In the genomic region with DNA sequence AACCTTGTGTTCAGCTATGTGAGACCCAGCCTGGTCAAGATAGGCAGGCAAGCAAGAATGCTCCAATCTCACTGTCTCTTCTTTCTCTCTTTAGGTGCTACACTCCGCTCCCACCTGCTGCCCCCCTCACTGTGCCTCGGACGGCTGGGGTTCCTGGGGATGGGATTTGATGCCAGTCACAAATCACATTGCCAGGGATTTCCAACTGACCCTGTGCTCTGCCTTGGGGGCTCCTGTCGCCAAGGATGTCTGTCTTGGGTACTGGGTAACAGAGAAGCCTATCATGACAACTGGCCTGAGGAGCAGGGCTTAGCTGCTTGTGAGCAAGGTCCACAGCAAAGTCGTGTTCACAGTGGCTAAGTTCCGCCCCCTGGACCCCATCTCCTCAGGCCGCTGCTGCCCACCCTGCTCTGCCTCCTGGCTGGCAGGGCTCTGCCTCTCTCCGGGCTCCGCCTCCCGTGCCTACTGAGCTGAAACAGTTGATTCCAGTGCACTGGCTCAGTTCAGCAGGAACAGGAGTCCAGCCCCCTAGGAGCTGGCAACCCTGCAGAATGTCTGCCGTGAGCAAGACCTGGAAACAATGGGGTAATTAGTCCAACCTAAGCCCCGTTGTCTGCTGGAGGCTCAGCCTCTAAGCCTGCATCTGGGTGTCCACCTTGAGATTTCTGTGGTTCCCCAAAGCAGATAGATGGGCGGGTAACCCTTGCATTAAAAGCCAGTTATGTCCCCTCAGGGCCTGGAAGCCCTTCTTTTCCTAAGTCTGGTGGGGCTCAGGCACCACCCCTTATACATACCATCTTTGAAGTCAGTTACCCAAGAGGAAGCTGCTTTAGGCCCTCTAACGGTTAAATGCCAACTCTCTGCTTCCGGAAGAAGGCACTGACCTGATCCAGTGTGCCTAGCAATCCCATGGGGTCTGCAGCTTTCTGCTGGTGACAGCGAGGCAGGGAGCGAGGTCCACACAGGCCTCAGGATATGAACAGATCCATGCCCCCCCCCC, we compare ENCODE assay signal across 8 mouse cellular contexts. TPM values are rescaled to one million over a fixed set of nuclear protein-coding genes. Genes with fewer than 3 reads are reported as not detected.
A peak's percentile ranks its signal among the peaks of the same experiment; 100 is the strongest.
DNase-seq lines count a peak whose midpoint lies in the region; ATAC-seq and TF ChIP-seq lines count a peak whose summit lies in the region.

No protein-coding gene starts in this region.

- peak overlapping the region; percentile 57 for H3K9ac ChIP-seq in hindbrain, embryonic 13.5 days

- no peaks in the 10 kb centered on the region for H3K9me3 ChIP-seq in G1E (replicated peaks)
- no peaks in the 10 kb centered on the region for H3K9me3 ChIP-seq in hindbrain, embryonic 13.5 days

- no peak for ATAC-seq in G1E (ENCODE audit: extremely low read depth, insufficient number of reproducible peaks, low FRiP score, poor library complexity, severe bottlenecking)
- ATAC-seq in hindbrain, embryonic 13.5 days (ENCODE audit: low FRiP score), result no peak
- peak; percentile 35 for ATAC-seq in megakaryocyte progenitor cell, adult 5-6 weeks (replicated peaks; ENCODE audit: poor library complexity)

- TF ChIP-seq CTCF in G1E (IDR thresholded peaks at IDR 0.05; ENCODE audit: low read depth, low read length), result no peak

- H3K4me3 ChIP-seq in G1E (ENCODE audit: low read depth, low read length), result peak overlapping the region; percentile 49; the same call in 1 of the 2 replicates
- H3K4me3 ChIP-seq in hindbrain, embryonic 13.5 days, result no peak overlapping the region

- DNase-seq in heart, adult 11 months, result peak; percentile 93
- no peak for DNase-seq in heart, postnatal 14 days
- no peak for DNase-seq in G1E (ENCODE audit: low spot score)
- DNase-seq in urinary bladder, adult 18-20 months (ENCODE audit: low spot score in 2 of 2), result no peak
- DNase-seq in spleen, adult 12 weeks (ENCODE audit: low spot score), result no peak
- no peak for DNase-seq in right cerebral cortex, adult 2 months (ENCODE audit: low spot score in 2 of 2)

- peaks cover 71% of the 10 kb centered on the region for H3K4me1 ChIP-seq in G1E (ENCODE audit: insufficient read depth, low read depth, low read length)
- H3K4me1 ChIP-seq in hindbrain, embryonic 13.5 days (replicated peaks), result peaks cover 36% of the 10 kb centered on the region

- H3K4me2 ChIP-seq in hindbrain, embryonic 13.5 days, result 0 out of 2 replicates have a peak overlapping the region, but pooled peaks have one; percentile 6

- no peaks in the 10 kb centered on the region for H3K27me3 ChIP-seq in G1E (ENCODE audit: insufficient read depth, low read length)
- H3K27me3 ChIP-seq in hindbrain, embryonic 13.5 days, result 0 out of 2 replicates have a peak, but pooled peaks cover 3% of the 10 kb centered on the region

- WGBS in hindbrain, embryonic 13.5 days, result 45% methylated on average over 17 of the region's 17 CpGs

- intact Hi-C loops in heart, postnatal 14 days (cut with DNase I), result no loop called here

- peaks cover 92% of the 10 kb centered on the region for H3K36me3 ChIP-seq in G1E (replicated peaks)
- H3K36me3 ChIP-seq in hindbrain, embryonic 13.5 days, result peaks cover 36% of the 10 kb centered on the region

- H3K27ac ChIP-seq in hindbrain, embryonic 13.5 days, result peak overlapping the region; percentile 73

RNA-seq across cellular contexts. Expression of a gene that starts 23.7 kb away (rescaled TPM):
- total RNA-seq in heart, postnatal 14 days (2021), result 1 to 10 TPM; 1.8 to 2.0 TPM
- not detected in 2 replicates for total RNA-seq in G1E (2014; fragmentation: Nextera tagmentation)
- total RNA-seq in G1E (2017), result not detected in 2 replicates
- polyA plus RNA-seq in G1E (2012), result 0.19 TPM in 1 of 2 replicates, not detected in the other
- polyA plus RNA-seq in hindbrain, embryonic 13.5 days (2015; fragmentation: Nextera tagmentation; extraction: Ambion mirVana), result 10.3 and 10.9 TPM in 2 replicates
- total RNA-seq in megakaryocyte progenitor cell, adult 5-6 weeks (2015), result 0.54 and 1.7 TPM in 2 replicates
- 3.5 TPM in 1 of 2 replicates, not detected in the other for total RNA-seq in megakaryocyte progenitor cell, adult 5-6 weeks (2017)

RNA-seq across cellular contexts. Expression of a gene that starts 28.2 kb away (rescaled TPM):
- 10 to 100 TPM in 1 of 2 experiments, 1 to 10 TPM in 1; 9.1 to 10.1 TPM for total RNA-seq in heart, postnatal 14 days (2021)
- 8.5 and 9.7 TPM in 2 replicates for total RNA-seq in G1E (2014; fragmentation: Nextera tagmentation)
- 5.7 and 7.3 TPM in 2 replicates for total RNA-seq in G1E (2017)
- polyA plus RNA-seq in G1E (2012), result 14.6 and 19.0 TPM in 2 replicates
- 38.5 and 39.1 TPM in 2 replicates for polyA plus RNA-seq in hindbrain, embryonic 13.5 days (2015; fragmentation: Nextera tagmentation; extraction: Ambion mirVana)
- 3.2 and 3.4 TPM in 2 replicates for total RNA-seq in megakaryocyte progenitor cell, adult 5-6 weeks (2015)
- 4.2 and 5.0 TPM in 2 replicates for total RNA-seq in megakaryocyte progenitor cell, adult 5-6 weeks (2017)

RNA-seq across cellular contexts. Expression of a gene that starts 40.8 kb away (rescaled TPM):
- total RNA-seq in heart, postnatal 14 days (2021), result 100 to 1,000 TPM; 213 to 217 TPM
- total RNA-seq in G1E (2014; fragmentation: Nextera tagmentation), result 106 and 132 TPM in 2 replicates
- 197 and 232 TPM in 2 replicates for total RNA-seq in G1E (2017)
- 257 and 291 TPM in 2 replicates for polyA plus RNA-seq in G1E (2012)
- polyA plus RNA-seq in hindbrain, embryonic 13.5 days (2015; fragmentation: Nextera tagmentation; extraction: Ambion mirVana), result 263 and 280 TPM in 2 replicates
- total RNA-seq in megakaryocyte progenitor cell, adult 5-6 weeks (2015), result 121 and 132 TPM in 2 replicates
- total RNA-seq in megakaryocyte progenitor cell, adult 5-6 weeks (2017), result 63.4 and 107 TPM in 2 replicates

RNA-seq across cellular contexts. Expression of a gene that starts 48.4 kb away (rescaled TPM):
- total RNA-seq in heart, postnatal 14 days (2021), result 10 to 100 TPM in 1 of 2 experiments, 1 to 10 TPM in 1; 7.6 to 12.5 TPM
- total RNA-seq in G1E (2014; fragmentation: Nextera tagmentation) (14.1 and 20.1 TPM in 2 replicates), G1E (2017) (7.0 and 13.2 TPM in 2 replicates)
- 58.7 and 87.4 TPM in 2 replicates for polyA plus RNA-seq in G1E (2012)
- 50.7 and 57.6 TPM in 2 replicates for polyA plus RNA-seq in hindbrain, embryonic 13.5 days (2015; fragmentation: Nextera tagmentation; extraction: Ambion mirVana)
- total RNA-seq in megakaryocyte progenitor cell, adult 5-6 weeks (2015), result 34.3 and 39.1 TPM in 2 replicates
- 13.8 and 17.4 TPM in 2 replicates for total RNA-seq in megakaryocyte progenitor cell, adult 5-6 weeks (2017)
